Mouse (Mus musculus): ENCODE measurements around the gene Rtf1. TPM values are rescaled to one million over a fixed set of nuclear protein-coding genes. Genes with fewer than 3 reads are reported as not detected.

The Rtf1 gene
- polyA plus RNA-seq, 1 experiment from 2014 or later: 36.8 TPM

DNA sequence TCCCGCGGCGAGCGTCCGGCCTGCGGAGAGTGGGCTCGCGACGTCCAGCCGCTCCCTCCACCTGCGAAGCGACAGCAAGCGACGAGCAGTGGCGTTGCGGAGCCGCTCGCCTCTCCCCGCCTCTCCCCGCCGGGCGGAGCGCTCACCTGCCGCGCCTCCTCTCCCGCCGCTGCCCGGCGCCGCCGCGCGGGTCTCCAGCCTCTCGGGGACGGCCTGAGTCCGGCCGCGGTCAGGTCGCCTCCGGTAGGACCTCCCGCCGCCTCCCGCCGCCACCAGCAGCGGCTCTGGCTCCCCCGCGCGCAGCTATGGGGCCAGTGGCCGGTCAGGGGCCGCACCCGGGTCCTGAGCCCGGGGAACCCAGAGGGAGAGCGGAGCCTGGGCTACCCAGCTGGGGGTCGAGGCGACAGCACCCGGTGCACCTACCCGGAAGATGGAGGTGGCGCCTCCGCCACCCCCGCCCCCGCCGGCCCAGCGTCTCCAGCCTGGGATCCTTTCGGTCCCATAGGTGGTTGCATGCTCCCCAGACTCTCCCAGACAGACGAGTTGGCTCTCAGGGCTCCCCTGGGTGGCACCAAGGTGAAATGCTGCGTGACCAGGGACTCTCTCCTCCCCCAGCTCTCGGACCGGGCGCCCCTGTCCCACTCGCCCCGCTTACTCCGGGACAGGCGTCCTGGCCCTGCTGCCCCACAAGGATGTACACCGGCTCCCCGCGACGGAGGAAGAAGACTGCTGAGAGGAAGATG lies 83.4 kb downstream of the Rtf1 start:
- peaks cover 30% of the 10 kb centered on the region for H3K27me3 ChIP-seq (ENCODE audit: control insufficient read depth, insufficient read depth, low read length)
- peak; percentile 51; the same call in 1 of the 2 replicates for ATAC-seq (ENCODE audit: insufficient read depth, low FRiP score)

DNA sequence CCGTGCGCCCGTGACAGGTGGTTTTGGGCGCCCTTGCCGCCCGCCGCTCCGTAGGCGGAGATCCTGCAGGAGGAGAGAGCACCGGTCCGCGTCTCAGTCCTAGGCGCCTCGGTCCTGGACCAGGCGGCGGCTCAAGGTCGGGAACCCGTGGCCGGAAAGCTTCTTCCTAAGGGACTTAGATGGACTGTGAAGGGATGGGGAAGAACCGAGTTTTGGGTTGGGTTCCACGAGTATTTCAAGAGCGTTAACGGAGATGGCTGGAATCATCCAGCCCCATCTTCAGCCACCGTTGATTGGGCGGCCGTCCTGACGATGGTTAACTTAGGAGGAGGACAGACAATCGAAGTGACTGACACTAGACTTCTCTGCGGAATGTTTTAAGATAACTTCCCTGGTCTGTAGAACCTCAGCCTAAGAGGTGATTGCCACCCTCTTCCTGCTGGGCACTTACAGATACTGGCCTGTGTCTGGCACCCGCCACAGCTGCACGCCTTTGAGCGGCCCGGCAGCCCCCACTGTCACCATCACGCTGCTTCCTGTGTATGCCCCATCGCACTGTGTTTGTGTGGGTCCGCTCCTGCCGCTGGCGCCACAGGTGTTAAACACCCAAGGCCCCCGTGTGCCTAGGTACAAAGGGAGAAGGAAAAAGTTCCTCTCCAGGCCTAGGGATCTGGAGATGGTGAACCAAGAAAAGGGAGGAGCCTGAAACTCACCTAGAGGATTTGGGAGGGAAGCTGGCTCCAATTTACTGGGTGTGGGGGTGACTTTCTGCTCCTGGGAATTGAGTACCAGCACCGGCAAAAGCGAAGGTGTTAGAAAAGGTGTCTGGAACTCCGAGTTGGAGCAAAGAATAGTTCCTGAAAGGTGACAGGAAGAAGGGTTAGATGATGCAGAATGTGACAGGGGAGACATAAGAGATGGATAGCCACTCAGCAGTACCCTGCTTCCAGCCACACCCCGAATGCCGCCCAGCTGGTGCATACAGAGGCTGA lies 84.3 kb downstream of the Rtf1 start:
- 6% methylated on average over 44 of the region's 44 CpGs for WGBS
- no peak for ATAC-seq (ENCODE audit: insufficient read depth, low FRiP score)
- peaks cover 30% of the 10 kb centered on the region for H3K27me3 ChIP-seq (ENCODE audit: control insufficient read depth, insufficient read depth, low read length)

More for the DNA sequence above, 83.4 kb downstream of the Rtf1 start:
- Histone ChIP-seq H3K27ac (ENCODE audit: low read length) (no peak overlapping the region), H3K36me3 (ENCODE audit: control insufficient read depth, insufficient read depth, low read length) (no peaks in the 10 kb centered on the region), H3K4me3 (replicated peaks; ENCODE audit: low read length) (peak overlapping the region; percentile 68), H3K9ac (ENCODE audit: low read length) (peak overlapping the region; percentile 72), H3K9me3 (replicated peaks; ENCODE audit: control insufficient read depth, low read length) (no peaks in the 10 kb centered on the region), H3K4me2 (ENCODE audit: low read depth, low read length) (peak overlapping the region; percentile 99), H3K4me1 (ENCODE audit: control insufficient read depth, insufficient read depth, low read length) (peaks cover 10% of the 10 kb centered on the region)
- WGBS: under 1% methylated on average over 72 of the region's 77 CpGs

DNA sequence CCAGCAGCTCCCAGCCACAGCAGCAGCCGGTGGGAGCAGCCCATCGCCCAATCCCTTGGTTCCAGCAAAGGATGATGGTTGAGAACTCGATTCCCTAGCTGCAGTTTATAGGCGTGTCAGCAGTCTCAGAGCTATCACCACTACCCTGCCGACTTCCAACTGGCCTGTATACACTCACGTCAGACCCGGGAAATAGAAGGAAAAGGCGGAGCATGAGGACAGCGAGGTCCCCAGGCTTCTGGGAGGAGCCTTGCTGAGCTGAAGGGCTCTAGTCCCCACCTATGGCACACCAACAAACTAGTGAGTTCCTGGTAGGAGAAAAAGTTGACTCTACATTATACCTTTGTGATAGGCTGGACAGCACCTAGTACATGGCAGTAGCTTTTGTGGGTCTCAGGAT lies 85.4 kb downstream of the Rtf1 start, which contains the start of gene Ltk:
Gene Ltk, minus strand, starts transcription at position 181 of the 400 bp plus-strand sequence.
- peak; percentile 56; the same call in 1 of the 2 replicates for ATAC-seq (ENCODE audit: insufficient read depth, low FRiP score)
- Histone ChIP-seq H3K9me3 (replicated peaks; ENCODE audit: control insufficient read depth, low read length) (no peaks in the 10 kb centered on the region), H3K36me3 (ENCODE audit: control insufficient read depth, insufficient read depth, low read length) (0 out of 2 replicates have a peak, but pooled peaks cover 11% of the 10 kb centered on the region), H3K9ac (ENCODE audit: low read length) (no peak within 1 kb of the TSS), H3K4me2 (ENCODE audit: low read depth, low read length) (no peak within 1 kb of the TSS), H3K4me3 (replicated peaks; ENCODE audit: low read length) (no peak within 1 kb of the TSS), H3K27ac (ENCODE audit: low read length) (no peak within 1 kb of the TSS), H3K4me1 (ENCODE audit: control insufficient read depth, insufficient read depth, low read length) (peaks cover 10% of the 10 kb centered on the region), H3K27me3 (ENCODE audit: control insufficient read depth, insufficient read depth, low read length) (peaks cover 30% of the 10 kb centered on the region)
- 13% methylated on average over 9 of the region's 9 CpGs for WGBS

More for the DNA sequence above, 84.3 kb downstream of the Rtf1 start:
- no peak overlapping the region for H3K27ac ChIP-seq (ENCODE audit: low read length)
- peak overlapping the region; percentile 99 for H3K4me2 ChIP-seq (ENCODE audit: low read depth, low read length)
- peak overlapping the region; percentile 68 for H3K4me3 ChIP-seq (replicated peaks; ENCODE audit: low read length)
- peak overlapping the region; percentile 72; the same call in 1 of the 2 replicates for H3K9ac ChIP-seq (ENCODE audit: low read length)
- peaks cover 10% of the 10 kb centered on the region for H3K4me1 ChIP-seq (ENCODE audit: control insufficient read depth, insufficient read depth, low read length)
- 0 out of 2 replicates have a peak, but pooled peaks cover 8% of the 10 kb centered on the region for H3K36me3 ChIP-seq (ENCODE audit: control insufficient read depth, insufficient read depth, low read length)
- H3K9me3 ChIP-seq (replicated peaks; ENCODE audit: control insufficient read depth, low read length): no peaks in the 10 kb centered on the region

DNA sequence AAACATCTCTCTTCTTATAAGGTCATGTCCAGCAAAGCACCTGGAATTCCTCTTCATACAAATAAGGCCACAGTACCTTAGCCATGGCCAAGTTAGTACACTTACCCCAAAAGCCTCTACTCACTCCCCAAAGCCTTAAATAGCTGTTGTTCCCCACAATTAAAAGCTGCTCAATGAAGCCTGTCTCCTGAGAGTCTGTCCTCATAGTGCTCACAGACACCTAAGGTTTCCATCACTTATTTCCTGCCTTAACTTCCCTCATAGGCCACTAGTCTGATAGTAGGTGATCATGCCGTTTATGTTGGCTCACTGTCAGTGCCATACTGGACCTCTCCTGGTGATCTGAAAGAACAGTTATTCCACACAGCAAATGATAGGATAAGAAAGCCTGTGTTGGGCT lies 87.4 kb downstream of the Rtf1 start:
- Histone ChIP-seq H3K36me3 (ENCODE audit: control insufficient read depth, insufficient read depth, low read length) (peaks cover 19% of the 10 kb centered on the region), H3K27me3 (ENCODE audit: control insufficient read depth, insufficient read depth, low read length) (peaks cover 28% of the 10 kb centered on the region), H3K4me2 (ENCODE audit: low read depth, low read length) (no peak overlapping the region), H3K4me3 (replicated peaks; ENCODE audit: low read length) (no peak overlapping the region), H3K9ac (ENCODE audit: low read length) (no peak overlapping the region), H3K27ac (ENCODE audit: low read length) (no peak overlapping the region), H3K9me3 (replicated peaks; ENCODE audit: control insufficient read depth, low read length) (no peaks in the 10 kb centered on the region), H3K4me1 (ENCODE audit: control insufficient read depth, insufficient read depth, low read length) (peaks cover 10% of the 10 kb centered on the region)
- ATAC-seq (ENCODE audit: insufficient read depth, low FRiP score): no peak
- WGBS: 63% methylated on average over 1 of the region's 1 CpGs

DNA sequence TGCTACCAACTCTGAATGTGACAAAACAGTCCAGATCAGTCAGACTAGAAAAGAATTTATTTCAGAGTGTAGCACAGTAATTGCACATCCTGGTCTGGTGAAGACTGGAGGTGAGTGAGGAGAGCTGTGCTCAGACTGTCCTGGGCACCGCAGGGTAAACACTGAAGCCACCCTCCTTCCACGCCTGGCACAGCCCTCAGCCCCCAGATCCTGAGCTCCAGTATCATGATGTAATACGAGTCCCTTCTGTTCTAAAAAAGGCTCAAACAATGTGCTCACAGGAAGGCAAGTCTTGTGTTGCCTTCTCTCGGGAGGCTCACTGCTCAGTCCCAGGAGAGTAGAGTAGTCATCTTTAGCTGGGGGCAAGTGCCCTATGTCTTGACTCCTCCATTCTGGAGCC lies 89.1 kb downstream of the Rtf1 start:
- ATAC-seq (ENCODE audit: insufficient read depth, low FRiP score): no peak
- WGBS: 66% methylated on average over 4 of the region's 4 CpGs
- H3K27me3 ChIP-seq (ENCODE audit: control insufficient read depth, insufficient read depth, low read length): peaks cover 17% of the 10 kb centered on the region

GRCm38 (mm10) chr2:119767246-119767645 lies 92.4 kb downstream of the Rtf1 start:
- no peak overlapping the region for H3K9ac ChIP-seq (ENCODE audit: low read length)
- peaks cover 29% of the 10 kb centered on the region for H3K36me3 ChIP-seq (ENCODE audit: control insufficient read depth, insufficient read depth, low read length)
- no peak overlapping the region for H3K27ac ChIP-seq (ENCODE audit: low read length)
- H3K4me3 ChIP-seq (replicated peaks; ENCODE audit: low read length): no peak overlapping the region
- H3K27me3 ChIP-seq (ENCODE audit: control insufficient read depth, insufficient read depth, low read length): no peaks in the 10 kb centered on the region
- WGBS: 94% methylated on average over 6 of the region's 6 CpGs
- H3K9me3 ChIP-seq (replicated peaks; ENCODE audit: control insufficient read depth, low read length): no peaks in the 10 kb centered on the region
- H3K4me1 ChIP-seq (ENCODE audit: control insufficient read depth, insufficient read depth, low read length): no peaks in the 10 kb centered on the region
- ATAC-seq (ENCODE audit: insufficient read depth, low FRiP score): no peak
- no peak overlapping the region for H3K4me2 ChIP-seq (ENCODE audit: low read depth, low read length)

More for the DNA sequence above, 89.1 kb downstream of the Rtf1 start:
- Histone ChIP-seq H3K4me3 (replicated peaks; ENCODE audit: low read length) (no peak overlapping the region), H3K27ac (ENCODE audit: low read length) (no peak overlapping the region), H3K9me3 (replicated peaks; ENCODE audit: control insufficient read depth, low read length) (no peaks in the 10 kb centered on the region), H3K4me1 (ENCODE audit: control insufficient read depth, insufficient read depth, low read length) (no peaks in the 10 kb centered on the region; the same call in 1 of the 2 replicates), H3K9ac (ENCODE audit: low read length) (no peak overlapping the region), H3K36me3 (ENCODE audit: control insufficient read depth, insufficient read depth, low read length) (peaks cover 23% of the 10 kb centered on the region), H3K4me2 (ENCODE audit: low read depth, low read length) (no peak overlapping the region)

Other genes with a start within 250 kb of the Rtf1 start
- 3.6 and 3.9 TPM in 2 replicates for gene Ino80, start 197.4 kb upstream of the Rtf1 start, polyA plus RNA-seq (2015; fragmentation: Nextera tagmentation; extraction: Ambion mirVana)
- gene Exd1, start 127.4 kb upstream of the Rtf1 start, polyA plus RNA-seq (2015; fragmentation: Nextera tagmentation; extraction: Ambion mirVana): 0.18 and 0.24 TPM in 2 replicates
- gene Chp1, start 127.4 kb upstream of the Rtf1 start, polyA plus RNA-seq (2015; fragmentation: Nextera tagmentation; extraction: Ambion mirVana): 92.4 and 110 TPM in 2 replicates
- 62.7 and 65.4 TPM in 2 replicates for gene Nusap1, start 56.8 kb upstream of the Rtf1 start, polyA plus RNA-seq (2015; fragmentation: Nextera tagmentation; extraction: Ambion mirVana)
- 22.3 and 24.9 TPM in 2 replicates for gene Oip5, start 56.6 kb upstream of the Rtf1 start, polyA plus RNA-seq (2015; fragmentation: Nextera tagmentation; extraction: Ambion mirVana)
- 41.1 and 48.1 TPM in 2 replicates for gene Ndufaf1, start 12.2 kb upstream of the Rtf1 start, polyA plus RNA-seq (2015; fragmentation: Nextera tagmentation; extraction: Ambion mirVana)
- 7.5 and 7.6 TPM in 2 replicates for gene Itpka, start 67.3 kb downstream of the Rtf1 start, polyA plus RNA-seq (2015; fragmentation: Nextera tagmentation; extraction: Ambion mirVana)
- gene Ltk, start 85.4 kb downstream of the Rtf1 start, polyA plus RNA-seq (2015; fragmentation: Nextera tagmentation; extraction: Ambion mirVana): 1.7 and 2.1 TPM in 2 replicates
- gene Rpap1, start 112.5 kb downstream of the Rtf1 start, polyA plus RNA-seq (2015; fragmentation: Nextera tagmentation; extraction: Ambion mirVana): 26.1 and 26.7 TPM in 2 replicates
- 26.7 and 31.1 TPM in 2 replicates for gene Tyro3, start 122.7 kb downstream of the Rtf1 start, polyA plus RNA-seq (2015; fragmentation: Nextera tagmentation; extraction: Ambion mirVana)
- gene Mga, start 222.2 kb downstream of the Rtf1 start, polyA plus RNA-seq (2015; fragmentation: Nextera tagmentation; extraction: Ambion mirVana): 24.3 and 27.3 TPM in 2 replicates